Mouse (Mus musculus): ENCODE results near the gene Zfp36. TPM values are rescaled to one million over a fixed set of nuclear protein-coding genes. Genes with fewer than 3 reads are reported as not detected.

Gene Zfp36
- polyA plus RNA-seq, 1 experiment from 2014 or later = 6.5 TPM

- Histone ChIP-seq H3K4me2 (ENCODE audit: low read length) (peak overlapping the region; percentile 63), H3K9ac (replicated peaks; ENCODE audit: low read depth, low read length) (peak overlapping the region; percentile 77), H3K9me3 (ENCODE audit: control insufficient read depth, low read length) (no peaks in the 10 kb centered on the region), H3K27ac (ENCODE audit: low read length) (peak overlapping the region; percentile 80), H3K4me3 (replicated peaks; ENCODE audit: low read length) (peak overlapping the region; percentile 58), H3K36me3 (ENCODE audit: control insufficient read depth, insufficient read depth) (no peaks in the 10 kb centered on the region), H3K4me1 (replicated peaks; ENCODE audit: control insufficient read depth, insufficient read depth, low read length) (peaks cover 56% of the 10 kb centered on the region), H3K27me3 (replicated peaks; ENCODE audit: control insufficient read depth, insufficient read depth, low read length) (no peaks in the 10 kb centered on the region)
- ATAC-seq = peak; percentile 62
- WGBS = 2% methylated on average over 53 of the region's 53 CpGs
These were observed 1.0 kb downstream of the Zfp36 start for GRCm38 (mm10) chr7:28378769-28379651.

- no peaks in the 10 kb centered on the region for H3K27me3 ChIP-seq (replicated peaks; ENCODE audit: control insufficient read depth, insufficient read depth, low read length)
- no peaks in the 10 kb centered on the region for H3K9me3 ChIP-seq (ENCODE audit: control insufficient read depth, low read length)
- 53% methylated on average over 32 of the region's 32 CpGs for WGBS
- no peak for ATAC-seq
- H3K4me3 ChIP-seq (replicated peaks; ENCODE audit: low read length) = peak overlapping the region; percentile 58
- H3K27ac ChIP-seq (ENCODE audit: low read length) = no peak overlapping the region
- no peaks in the 10 kb centered on the region for H3K36me3 ChIP-seq (ENCODE audit: control insufficient read depth, insufficient read depth)
- peak overlapping the region; percentile 63 for H3K4me2 ChIP-seq (ENCODE audit: low read length)
- H3K4me1 ChIP-seq (replicated peaks; ENCODE audit: control insufficient read depth, insufficient read depth, low read length) = peaks cover 60% of the 10 kb centered on the region
- peak overlapping the region; percentile 77 for H3K9ac ChIP-seq (replicated peaks; ENCODE audit: low read depth, low read length)
These were observed 1.9 kb downstream of the Zfp36 start for GRCm38 (mm10) chr7:28378066-28378690.

- peak overlapping the region; percentile 58; the same call in 1 of the 2 replicates for H3K4me3 ChIP-seq (replicated peaks; ENCODE audit: low read length)
- no peak for ATAC-seq
- 78% methylated on average over 18 of the region's 18 CpGs for WGBS
- H3K27ac ChIP-seq (ENCODE audit: low read length) = no peak overlapping the region
- H3K4me2 ChIP-seq (ENCODE audit: low read length) = peak overlapping the region; percentile 63
- no peak overlapping the region for H3K9ac ChIP-seq (replicated peaks; ENCODE audit: low read depth, low read length)
- H3K27me3 ChIP-seq (replicated peaks; ENCODE audit: control insufficient read depth, insufficient read depth, low read length) = no peaks in the 10 kb centered on the region
- peaks cover 58% of the 10 kb centered on the region for H3K4me1 ChIP-seq (replicated peaks; ENCODE audit: control insufficient read depth, insufficient read depth, low read length)
- H3K9me3 ChIP-seq (ENCODE audit: control insufficient read depth, low read length) = no peaks in the 10 kb centered on the region
- H3K36me3 ChIP-seq (ENCODE audit: control insufficient read depth, insufficient read depth) = no peaks in the 10 kb centered on the region
These were observed 2.6 kb downstream of the Zfp36 start for GRCm38 (mm10) chr7:28377190-28378065.

- peak overlapping the region; percentile 85 for H3K27ac ChIP-seq (ENCODE audit: low read length)
- H3K9me3 ChIP-seq (ENCODE audit: control insufficient read depth, low read length) = no peaks in the 10 kb centered on the region
- H3K27me3 ChIP-seq (replicated peaks; ENCODE audit: control insufficient read depth, insufficient read depth, low read length) = no peaks in the 10 kb centered on the region
- peak overlapping the region; percentile 72 for H3K9ac ChIP-seq (replicated peaks; ENCODE audit: low read depth, low read length)
- peak overlapping the region; percentile 53 for H3K4me3 ChIP-seq (replicated peaks; ENCODE audit: low read length)
- peaks cover 46% of the 10 kb centered on the region for H3K4me1 ChIP-seq (replicated peaks; ENCODE audit: control insufficient read depth, insufficient read depth, low read length)
- H3K36me3 ChIP-seq (ENCODE audit: control insufficient read depth, insufficient read depth) = no peaks in the 10 kb centered on the region
- no peak for ATAC-seq
- peak overlapping the region; percentile 76 for H3K4me2 ChIP-seq (ENCODE audit: low read length)
- WGBS = 6% methylated on average over 30 of the region's 30 CpGs
These were observed 3.9 kb downstream of the Zfp36 start for GRCm38 (mm10) chr7:28376011-28376771.

GRCm38 (mm10) chr7:28375176-28375921 lies 4.7 kb downstream of the Zfp36 start:
- Histone ChIP-seq H3K27me3 (replicated peaks; ENCODE audit: control insufficient read depth, insufficient read depth, low read length) (no peaks in the 10 kb centered on the region), H3K9me3 (ENCODE audit: control insufficient read depth, low read length) (no peaks in the 10 kb centered on the region), H3K27ac (ENCODE audit: low read length) (peak overlapping the region; percentile 94), H3K4me1 (replicated peaks; ENCODE audit: control insufficient read depth, insufficient read depth, low read length) (peaks cover 51% of the 10 kb centered on the region), H3K9ac (replicated peaks; ENCODE audit: low read depth, low read length) (peak overlapping the region; percentile 72), H3K4me2 (ENCODE audit: low read length) (peak overlapping the region; percentile 76), H3K36me3 (ENCODE audit: control insufficient read depth, insufficient read depth) (no peaks in the 10 kb centered on the region), H3K4me3 (replicated peaks; ENCODE audit: low read length) (peak overlapping the region; percentile 53)
- WGBS = 1% methylated on average over 36 of the region's 36 CpGs
- ATAC-seq = peak; percentile 53

- Histone ChIP-seq H3K9me3 (ENCODE audit: control insufficient read depth, low read length) (no peaks in the 10 kb centered on the region), H3K4me2 (ENCODE audit: low read length) (no peak overlapping the region), H3K4me1 (replicated peaks; ENCODE audit: control insufficient read depth, insufficient read depth, low read length) (peaks cover 57% of the 10 kb centered on the region), H3K9ac (replicated peaks; ENCODE audit: low read depth, low read length) (no peak overlapping the region; the same call in 1 of the 2 replicates), H3K36me3 (ENCODE audit: control insufficient read depth, insufficient read depth) (no peaks in the 10 kb centered on the region), H3K4me3 (replicated peaks; ENCODE audit: low read length) (no peak overlapping the region; the same call in 1 of the 2 replicates), H3K27ac (ENCODE audit: low read length) (no peak overlapping the region), H3K27me3 (replicated peaks; ENCODE audit: control insufficient read depth, insufficient read depth, low read length) (no peaks in the 10 kb centered on the region)
- no peak for ATAC-seq
- WGBS = 79% methylated on average over 10 of the region's 10 CpGs
These were observed 5.4 kb downstream of the Zfp36 start for GRCm38 (mm10) chr7:28374647-28375046.

GRCm38 (mm10) chr7:28373891-28374495 lies 6.1 kb downstream of the Zfp36 start:
- no peak overlapping the region for H3K4me2 ChIP-seq (ENCODE audit: low read length)
- H3K9ac ChIP-seq (replicated peaks; ENCODE audit: low read depth, low read length) = no peak overlapping the region
- peaks cover 54% of the 10 kb centered on the region for H3K4me1 ChIP-seq (replicated peaks; ENCODE audit: control insufficient read depth, insufficient read depth, low read length)
- H3K27me3 ChIP-seq (replicated peaks; ENCODE audit: control insufficient read depth, insufficient read depth, low read length) = no peaks in the 10 kb centered on the region
- ATAC-seq = no peak
- whole genome bisulfite sequencing = 78% methylated on average over 7 of the region's 7 CpGs
- H3K4me3 ChIP-seq (replicated peaks; ENCODE audit: low read length) = no peak overlapping the region
- H3K9me3 ChIP-seq (ENCODE audit: control insufficient read depth, low read length) = no peaks in the 10 kb centered on the region
- H3K36me3 ChIP-seq (ENCODE audit: control insufficient read depth, insufficient read depth) = no peaks in the 10 kb centered on the region
- peak overlapping the region; percentile 45 for H3K27ac ChIP-seq (ENCODE audit: low read length)

- no peaks in the 10 kb centered on the region for H3K36me3 ChIP-seq (ENCODE audit: control insufficient read depth, insufficient read depth)
- H3K4me3 ChIP-seq (replicated peaks; ENCODE audit: low read length) = peak overlapping the region; percentile 75
- peak; percentile 21 for ATAC-seq
- H3K9me3 ChIP-seq (ENCODE audit: control insufficient read depth, low read length) = no peaks in the 10 kb centered on the region
- H3K27ac ChIP-seq (ENCODE audit: low read length) = peak overlapping the region; percentile 83
- H3K9ac ChIP-seq (replicated peaks; ENCODE audit: low read depth, low read length) = no peak overlapping the region
- peak overlapping the region; percentile 88 for H3K4me2 ChIP-seq (ENCODE audit: low read length)
- WGBS = 1% methylated on average over 9 of the region's 9 CpGs
- H3K4me1 ChIP-seq (replicated peaks; ENCODE audit: control insufficient read depth, insufficient read depth, low read length) = peaks cover 46% of the 10 kb centered on the region
- H3K27me3 ChIP-seq (replicated peaks; ENCODE audit: control insufficient read depth, insufficient read depth, low read length) = no peaks in the 10 kb centered on the region
These were observed 6.9 kb downstream of the Zfp36 start for GRCm38 (mm10) chr7:28373131-28373581.
